Mouse (Mus musculus): ENCODE measurements around the gene Tagln. TPM values are rescaled to one million over a fixed set of nuclear protein-coding genes. Genes with fewer than 3 reads are reported as not detected.

The Tagln gene
- polyA plus RNA-seq, 1 experiment from 2014 or later, result 22.0 TPM

DNA sequence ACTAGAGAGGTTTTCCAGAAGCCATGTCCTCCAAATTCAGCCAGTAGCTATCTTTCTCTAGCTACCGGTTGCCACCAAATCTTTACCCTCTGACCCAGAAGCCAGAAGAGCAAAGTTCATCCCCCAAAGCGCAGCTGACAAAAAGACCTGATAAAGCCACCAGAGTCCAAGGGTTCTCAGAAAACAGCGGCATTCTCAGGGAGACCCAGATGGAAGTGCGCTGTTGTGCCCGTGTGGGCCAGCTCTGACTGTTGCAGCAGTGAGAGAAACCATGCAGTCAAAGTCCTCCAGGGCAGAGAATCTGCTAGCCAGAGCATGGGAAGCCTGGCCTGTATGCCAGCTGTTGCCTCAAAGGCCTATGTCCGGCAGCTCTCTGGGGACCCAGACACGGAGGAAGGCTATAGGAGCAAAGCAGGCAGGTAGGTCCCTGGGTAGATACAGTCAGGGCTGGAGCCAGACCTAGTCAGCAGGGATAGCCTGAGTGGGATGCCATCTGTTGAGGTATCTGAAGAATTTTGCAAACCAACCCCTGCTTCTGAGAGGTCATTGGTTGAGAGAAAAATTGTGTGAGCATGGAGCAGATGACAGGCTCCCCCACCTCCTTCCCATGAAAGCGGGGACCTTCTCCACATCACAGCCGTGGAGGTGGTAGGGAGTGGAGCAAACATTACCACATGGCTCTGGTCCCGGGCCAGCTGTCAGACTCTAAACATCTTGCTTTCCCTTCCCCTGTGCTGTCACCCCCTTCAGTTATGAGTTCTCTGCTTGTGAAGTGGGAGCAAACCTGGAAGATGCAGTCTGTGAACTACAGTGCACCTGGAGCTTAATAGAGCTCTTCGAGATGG is 3.1 kb downstream of the Tagln start:
- Histone ChIP-seq H3K9ac (ENCODE audit: low read length) (no peak overlapping the region), H3K4me1 (replicated peaks; ENCODE audit: control insufficient read depth, insufficient read depth, low read length) (0 out of 2 replicates have a peak, but pooled peaks cover 3% of the 10 kb centered on the region), H3K4me2 (ENCODE audit: low read depth, low read length, severe bottlenecking) (no peak overlapping the region), H3K4me3 (ENCODE audit: low read depth, low read length) (no peak overlapping the region), H3K27ac (ENCODE audit: low read depth, low read length) (no peak overlapping the region), H3K36me3 (ENCODE audit: control insufficient read depth, insufficient read depth, low read length) (no peaks in the 10 kb centered on the region; the same call in 1 of the 2 replicates), H3K27me3 (ENCODE audit: control insufficient read depth, insufficient read depth, low read length) (peaks cover 2% of the 10 kb centered on the region; the same call in 1 of the 2 replicates), H3K9me3 (ENCODE audit: control insufficient read depth, low read length) (no peaks in the 10 kb centered on the region)
- no peak for ATAC-seq (replicated peaks; ENCODE audit: low FRiP score)
- DNase-seq (ENCODE audit: low spot score), result no peak
- WGBS, result 89% methylated on average over 11 of the region's 11 CpGs

DNA sequence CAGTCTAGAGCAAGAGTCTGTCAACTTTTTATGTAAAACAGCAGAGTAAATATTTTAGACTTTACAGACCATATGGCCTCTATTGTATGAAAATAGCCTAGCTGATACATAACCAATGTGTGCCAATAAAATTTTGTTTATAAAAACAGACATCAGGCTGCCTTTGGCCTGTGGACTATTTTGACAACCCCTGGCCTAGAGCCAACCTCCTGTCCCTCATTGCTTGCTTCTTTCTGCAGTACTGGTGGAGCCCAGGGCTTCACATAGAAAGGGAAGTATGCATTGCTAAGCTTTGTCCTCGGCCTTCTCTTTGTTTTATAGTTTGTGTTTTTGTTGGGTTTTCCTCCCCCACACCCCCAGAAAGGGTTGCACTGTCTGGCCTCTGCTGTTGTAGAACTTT is 3.9 kb downstream of the Tagln start:
- Histone ChIP-seq H3K9ac (ENCODE audit: low read length) (no peak overlapping the region), H3K4me1 (replicated peaks; ENCODE audit: control insufficient read depth, insufficient read depth, low read length) (0 out of 2 replicates have a peak, but pooled peaks cover 3% of the 10 kb centered on the region), H3K27me3 (ENCODE audit: control insufficient read depth, insufficient read depth, low read length) (peaks cover 2% of the 10 kb centered on the region; the same call in 1 of the 2 replicates), H3K4me2 (ENCODE audit: low read depth, low read length, severe bottlenecking) (no peak overlapping the region), H3K36me3 (ENCODE audit: control insufficient read depth, insufficient read depth, low read length) (no peaks in the 10 kb centered on the region; the same call in 1 of the 2 replicates), H3K9me3 (ENCODE audit: control insufficient read depth, low read length) (no peaks in the 10 kb centered on the region), H3K4me3 (ENCODE audit: low read depth, low read length) (no peak overlapping the region), H3K27ac (ENCODE audit: low read depth, low read length) (no peak overlapping the region)
- no peak for ATAC-seq (replicated peaks; ENCODE audit: low FRiP score)
- WGBS, result 67% methylated on average over 1 of the region's 1 CpGs
- no peak for DNase-seq (ENCODE audit: low spot score)

DNA sequence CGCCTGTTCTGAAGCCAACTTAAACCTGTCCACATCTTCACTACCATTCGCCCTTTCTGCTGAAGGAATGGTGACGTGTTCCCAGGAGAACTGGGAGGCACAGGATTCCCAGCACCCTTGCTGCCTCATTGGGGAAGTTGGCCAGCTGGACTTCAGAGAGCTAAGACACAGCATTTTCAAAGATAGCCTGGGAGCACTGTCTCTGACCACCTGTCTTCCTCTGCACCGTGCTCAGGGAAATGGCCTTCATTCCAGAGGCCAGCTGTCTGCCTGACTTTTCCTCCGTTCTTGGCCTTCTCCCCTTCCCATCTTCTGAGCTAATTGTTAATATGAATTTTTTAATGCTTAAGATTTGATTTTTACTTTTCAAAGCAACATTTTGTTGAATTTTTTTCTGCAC is 6.6 kb downstream of the Tagln start:
- WGBS, result 92% methylated on average over 5 of the region's 5 CpGs
- H3K27ac ChIP-seq (ENCODE audit: low read depth, low read length), result no peak overlapping the region
- H3K9me3 ChIP-seq (ENCODE audit: control insufficient read depth, low read length), result no peaks in the 10 kb centered on the region
- no peak overlapping the region for H3K9ac ChIP-seq (ENCODE audit: low read length)
- no peak overlapping the region for H3K4me2 ChIP-seq (ENCODE audit: low read depth, low read length, severe bottlenecking)
- H3K36me3 ChIP-seq (ENCODE audit: control insufficient read depth, insufficient read depth, low read length), result no peaks in the 10 kb centered on the region; the same call in 1 of the 2 replicates
- no peaks in the 10 kb centered on the region for H3K27me3 ChIP-seq (ENCODE audit: control insufficient read depth, insufficient read depth, low read length)
- H3K4me1 ChIP-seq (replicated peaks; ENCODE audit: control insufficient read depth, insufficient read depth, low read length), result no peaks in the 10 kb centered on the region
- DNase-seq (ENCODE audit: low spot score) (no peak), ATAC-seq (replicated peaks; ENCODE audit: low FRiP score) (no peak)
- no peak overlapping the region for H3K4me3 ChIP-seq (ENCODE audit: low read depth, low read length)

GRCm38 (mm10) chr9:45919895-45920294 is 16.0 kb downstream of the Tagln start:
- H3K36me3 ChIP-seq (ENCODE audit: control insufficient read depth, insufficient read depth, low read length), result no peaks in the 10 kb centered on the region; the same call in 1 of the 2 replicates
- no peak for ATAC-seq (replicated peaks; ENCODE audit: low FRiP score)
- H3K27ac ChIP-seq (ENCODE audit: low read depth, low read length), result no peak overlapping the region
- no peaks in the 10 kb centered on the region for H3K27me3 ChIP-seq (ENCODE audit: control insufficient read depth, insufficient read depth, low read length)
- WGBS, result 57% methylated on average over 1 of the region's 1 CpGs
- H3K9me3 ChIP-seq (ENCODE audit: control insufficient read depth, low read length), result no peaks in the 10 kb centered on the region
- DNase-seq (ENCODE audit: low spot score), result no peak
- H3K9ac ChIP-seq (ENCODE audit: low read length), result no peak overlapping the region
- H3K4me1 ChIP-seq (replicated peaks; ENCODE audit: control insufficient read depth, insufficient read depth, low read length), result no peaks in the 10 kb centered on the region
- H3K4me2 ChIP-seq (ENCODE audit: low read depth, low read length, severe bottlenecking), result no peak overlapping the region
- no peak overlapping the region for H3K4me3 ChIP-seq (ENCODE audit: low read depth, low read length)

DNA sequence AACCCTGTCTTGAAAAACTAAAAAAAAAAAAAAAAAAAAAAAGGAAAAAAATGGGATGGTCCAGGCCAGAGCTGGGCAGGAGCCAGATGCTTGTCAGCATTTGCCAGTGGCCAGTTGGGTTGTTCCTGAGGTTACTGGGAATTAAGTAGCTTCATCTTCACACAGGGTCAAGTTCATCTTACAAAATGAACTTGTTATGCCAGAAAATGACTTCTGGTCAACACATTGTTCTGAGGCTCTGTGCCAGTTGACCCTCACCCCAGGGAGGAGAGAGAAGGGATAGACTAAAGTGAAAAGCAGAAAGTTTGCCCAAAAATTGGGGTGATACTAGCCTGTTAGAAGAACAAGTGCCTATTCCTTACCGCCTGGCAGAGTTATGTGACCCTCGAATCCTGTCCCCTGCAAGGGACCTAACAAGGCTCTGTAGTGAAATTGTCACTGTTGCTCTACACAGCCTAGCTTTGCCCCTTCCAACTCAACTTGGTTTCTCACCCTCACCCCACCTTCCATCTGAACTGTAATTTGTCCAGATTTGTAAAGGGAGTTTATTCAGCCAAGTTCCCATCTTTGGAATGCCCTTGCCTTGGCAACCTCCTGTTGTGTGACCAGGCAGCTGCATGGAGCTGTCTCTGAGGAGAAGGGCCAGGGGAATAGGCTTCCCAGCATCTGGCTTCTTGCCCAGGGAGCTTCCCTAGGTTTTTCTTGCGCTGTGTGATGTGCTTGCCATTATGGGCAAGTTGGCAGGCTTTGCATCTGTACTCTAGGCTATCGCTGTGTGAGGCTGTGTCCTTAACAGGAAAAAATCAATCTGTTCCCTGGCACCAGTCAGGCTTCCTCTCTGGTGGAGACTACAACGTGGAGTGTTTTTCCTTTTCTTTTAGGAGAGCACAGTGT is 18.6 kb downstream of the Tagln start:
- H3K4me3 ChIP-seq (ENCODE audit: low read depth, low read length), result no peak overlapping the region
- no peaks in the 10 kb centered on the region for H3K9me3 ChIP-seq (ENCODE audit: control insufficient read depth, low read length)
- WGBS, result 93% methylated on average over 5 of the region's 5 CpGs
- no peak overlapping the region for H3K4me2 ChIP-seq (ENCODE audit: low read depth, low read length, severe bottlenecking)
- no peak for ATAC-seq (replicated peaks; ENCODE audit: low FRiP score)
- no peak overlapping the region for H3K9ac ChIP-seq (ENCODE audit: low read length)
- no peaks in the 10 kb centered on the region for H3K27me3 ChIP-seq (ENCODE audit: control insufficient read depth, insufficient read depth, low read length)
- no peak for DNase-seq (ENCODE audit: low spot score)
- H3K27ac ChIP-seq (ENCODE audit: low read depth, low read length), result no peak overlapping the region
- no peaks in the 10 kb centered on the region for H3K4me1 ChIP-seq (replicated peaks; ENCODE audit: control insufficient read depth, insufficient read depth, low read length)
- H3K36me3 ChIP-seq (ENCODE audit: control insufficient read depth, insufficient read depth, low read length), result no peaks in the 10 kb centered on the region; the same call in none of the 2 replicates

GRCm38 (mm10) chr9:45915659-45916058 is 20.2 kb downstream of the Tagln start:
- Histone ChIP-seq H3K27me3 (ENCODE audit: control insufficient read depth, insufficient read depth, low read length) (no peaks in the 10 kb centered on the region), H3K4me2 (ENCODE audit: low read depth, low read length, severe bottlenecking) (no peak overlapping the region), H3K9me3 (ENCODE audit: control insufficient read depth, low read length) (no peaks in the 10 kb centered on the region), H3K4me3 (ENCODE audit: low read depth, low read length) (no peak overlapping the region), H3K4me1 (replicated peaks; ENCODE audit: control insufficient read depth, insufficient read depth, low read length) (no peaks in the 10 kb centered on the region), H3K9ac (ENCODE audit: low read length) (no peak overlapping the region), H3K27ac (ENCODE audit: low read depth, low read length) (no peak overlapping the region), H3K36me3 (ENCODE audit: control insufficient read depth, insufficient read depth, low read length) (no peaks in the 10 kb centered on the region; the same call in 1 of the 2 replicates)
- WGBS, result 93% methylated on average over 2 of the region's 2 CpGs
- ATAC-seq (replicated peaks; ENCODE audit: low FRiP score) (no peak), DNase-seq (ENCODE audit: low spot score) (no peak)

DNA sequence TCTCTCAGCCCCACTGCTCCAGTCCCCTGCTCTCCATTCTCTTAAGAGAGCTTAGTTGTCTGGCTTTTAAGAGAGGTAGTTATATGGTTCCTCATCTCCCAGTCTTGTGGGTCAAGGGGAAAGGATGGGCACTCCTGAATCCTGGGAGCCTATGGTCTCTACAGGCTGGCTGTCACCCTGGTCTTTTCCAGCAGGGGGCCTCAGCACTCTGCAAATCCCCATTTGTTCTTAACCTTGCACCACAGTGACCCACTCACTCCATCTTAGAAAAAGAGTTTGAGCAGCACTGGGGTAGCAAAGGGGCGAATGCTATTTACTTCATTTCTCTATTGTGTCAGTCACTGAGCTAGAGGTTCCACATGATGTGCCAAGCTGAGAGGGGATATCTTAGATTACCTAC is 24.2 kb downstream of the Tagln start:
- no peak overlapping the region for H3K9ac ChIP-seq (ENCODE audit: low read length)
- no peaks in the 10 kb centered on the region for H3K9me3 ChIP-seq (ENCODE audit: control insufficient read depth, low read length)
- H3K36me3 ChIP-seq (ENCODE audit: control insufficient read depth, insufficient read depth, low read length), result no peaks in the 10 kb centered on the region; the same call in 1 of the 2 replicates
- ATAC-seq (replicated peaks; ENCODE audit: low FRiP score), result no peak
- H3K27me3 ChIP-seq (ENCODE audit: control insufficient read depth, insufficient read depth, low read length), result no peaks in the 10 kb centered on the region
- no peak overlapping the region for H3K4me3 ChIP-seq (ENCODE audit: low read depth, low read length)
- WGBS, result 77% methylated on average over 1 of the region's 1 CpGs
- DNase-seq (ENCODE audit: low spot score), result peak; percentile 62
- H3K4me1 ChIP-seq (replicated peaks; ENCODE audit: control insufficient read depth, insufficient read depth, low read length), result no peaks in the 10 kb centered on the region; the same call in 1 of the 2 replicates
- no peak overlapping the region for H3K4me2 ChIP-seq (ENCODE audit: low read depth, low read length, severe bottlenecking)
- H3K27ac ChIP-seq (ENCODE audit: low read depth, low read length), result no peak overlapping the region

- 97% methylated on average over 3 of the region's 3 CpGs for WGBS
- Histone ChIP-seq H3K9ac (ENCODE audit: low read length) (no peak overlapping the region), H3K4me3 (ENCODE audit: low read depth, low read length) (no peak overlapping the region), H3K4me1 (replicated peaks; ENCODE audit: control insufficient read depth, insufficient read depth, low read length) (no peaks in the 10 kb centered on the region; the same call in 1 of the 2 replicates), H3K4me2 (ENCODE audit: low read depth, low read length, severe bottlenecking) (no peak overlapping the region), H3K36me3 (ENCODE audit: control insufficient read depth, insufficient read depth, low read length) (no peaks in the 10 kb centered on the region; the same call in 1 of the 2 replicates), H3K9me3 (ENCODE audit: control insufficient read depth, low read length) (no peaks in the 10 kb centered on the region), H3K27me3 (ENCODE audit: control insufficient read depth, insufficient read depth, low read length) (no peaks in the 10 kb centered on the region), H3K27ac (ENCODE audit: low read depth, low read length) (no peak overlapping the region)
- ATAC-seq (replicated peaks; ENCODE audit: low FRiP score), result no peak
- DNase-seq (ENCODE audit: low spot score), result no peak
These were observed 24.9 kb downstream of the Tagln start for GRCm38 (mm10) chr9:45910995-45911394.
